Mouse (Mus musculus) layer of hippocampus, postnatal 14 days (tissue): ENCODE measurements around the gene Ttll4. TPM values are rescaled to one million over a fixed set of nuclear protein-coding genes. Genes with fewer than 3 reads are reported as not detected.

Experiments
- DNase-seq, 2 experiments: peaks; one replicate each; pipeline ENCODE4 v3.0.0; 2021 to 2022; ENCODE audit warnings: low spot score in 2 of 2, mixed read lengths in 1 of 2
- long read RNA-seq, 2 experiments: library from polyadenylated mRNA; stranded (forward); transcript quantifications; one replicate each; pipeline ENCODE4 v2.0.0; 2021
- total RNA-seq, 2 experiments: library from RNA; stranded (reverse); gene quantifications; 2 replicates each; pipeline ENCODE4 v1.2.3; 2021

The Ttll4 gene
- 10 to 100 TPM; 23.3 to 23.8 TPM for total RNA-seq
- long read RNA-seq, experiment 1, partial matches to known transcripts = 2 of 5 reads
- long read RNA-seq, experiment 1, other reads (novel, unspliced or antisense) = 3 of 5 reads
- long read RNA-seq, experiment 2, partial matches to known transcripts = 0 of 4 reads
- long read RNA-seq, experiment 2, other reads (novel, unspliced or antisense) = 4 of 4 reads

DNA sequence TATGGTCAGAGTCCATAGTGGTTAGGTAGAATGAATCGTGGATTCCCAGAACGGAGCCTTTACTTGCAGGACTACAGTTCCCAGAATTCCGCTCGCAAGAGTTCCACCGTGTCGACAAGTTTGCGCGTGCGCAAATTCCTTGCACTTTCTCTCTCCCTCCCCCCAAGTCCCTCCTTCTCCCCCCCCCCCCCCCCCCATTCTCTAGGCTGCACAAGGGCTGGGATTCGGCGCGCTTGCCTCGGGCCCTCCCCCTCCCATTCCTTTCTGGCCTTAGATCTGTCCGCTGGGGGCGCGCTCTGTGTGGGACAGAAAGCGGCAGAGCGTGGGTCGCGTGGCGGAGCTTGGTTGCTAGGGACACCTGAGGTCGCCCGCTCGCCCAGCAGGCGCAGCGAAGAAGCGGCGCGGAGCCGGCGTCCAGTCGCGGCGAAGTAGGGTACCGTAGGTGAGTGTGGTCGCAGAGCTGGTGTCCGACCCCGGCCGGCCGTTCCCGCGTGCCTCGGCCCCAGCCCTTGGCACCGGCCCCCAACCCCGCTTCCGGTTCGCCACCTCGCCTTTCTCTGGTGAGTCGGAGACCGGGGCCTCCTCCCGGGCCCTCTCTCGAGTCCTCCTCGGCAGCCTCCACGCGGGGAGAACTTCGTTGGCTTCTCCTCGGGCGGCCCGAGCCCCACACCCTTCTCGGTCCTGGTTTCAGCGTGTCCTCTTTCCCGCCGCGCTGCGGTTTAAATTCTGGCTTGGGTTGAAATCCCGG is at the start of gene Ttll4:
Gene Ttll4, plus strand, starts transcription at position 298 of the 748 bp plus-strand sequence.
- peak; percentile 87 to 95 for DNase-seq

DNA sequence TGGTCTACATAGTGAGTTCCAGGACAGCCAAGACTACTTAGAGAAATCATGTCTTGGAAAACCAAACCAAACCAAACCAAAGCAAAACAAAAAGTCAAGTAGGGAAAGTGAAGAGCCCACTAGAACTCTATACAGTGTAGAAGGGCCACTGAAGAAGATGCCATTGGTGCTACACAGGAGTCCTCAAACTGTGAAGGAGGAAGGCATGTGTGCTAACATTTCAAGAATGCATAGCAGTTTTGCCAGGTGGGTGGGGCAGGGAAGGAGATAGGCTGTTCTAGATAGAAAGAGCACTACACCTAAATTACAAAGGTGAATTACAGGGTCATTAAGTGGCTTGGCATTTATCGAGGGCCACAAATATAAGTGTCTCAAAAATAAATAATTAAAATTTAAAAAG is 37.4 kb upstream of the Ttll4 start:
- DNase-seq = no peak

DNA sequence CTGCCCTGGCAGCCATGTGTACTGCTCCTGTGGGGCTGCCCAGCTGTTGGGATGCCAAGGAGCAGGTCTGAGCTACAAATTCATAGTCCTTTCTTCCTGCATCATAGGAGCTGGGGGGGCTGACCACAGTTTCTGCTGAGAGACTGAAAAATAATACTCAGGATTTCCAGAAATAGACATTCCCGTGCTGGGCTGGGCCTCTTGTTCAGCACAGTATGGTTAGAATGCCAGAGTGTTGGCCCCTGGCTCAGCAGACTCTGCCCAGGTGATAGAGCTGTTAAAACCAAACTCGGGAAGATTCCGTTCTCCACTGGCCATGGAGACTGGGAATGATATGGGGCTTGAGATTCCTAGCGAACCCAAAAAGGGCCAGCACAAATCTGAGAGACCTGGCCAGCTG is 35.5 kb upstream of the Ttll4 start:
- DNase-seq = no peak

DNA sequence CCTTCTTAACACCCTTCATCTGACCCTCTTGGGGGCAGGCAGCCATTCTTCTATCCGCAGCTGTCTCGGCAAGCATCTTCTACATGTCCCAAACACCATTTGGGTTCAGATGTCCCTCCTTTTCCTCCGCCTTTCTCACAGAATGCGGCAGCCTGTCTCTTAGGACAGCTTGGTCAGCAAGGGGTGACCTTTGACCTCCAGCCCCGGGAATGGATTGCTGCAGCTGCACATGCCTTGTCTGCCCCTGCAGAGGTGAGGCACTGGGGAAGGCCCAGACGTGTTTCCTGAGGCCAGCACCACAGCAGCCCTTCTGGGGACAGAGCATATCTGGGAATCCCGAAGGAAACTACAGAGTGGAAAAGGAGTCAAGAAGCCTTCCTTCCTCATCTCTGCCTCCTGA is 33.5 kb upstream of the Ttll4 start:
- no peak for DNase-seq

DNA sequence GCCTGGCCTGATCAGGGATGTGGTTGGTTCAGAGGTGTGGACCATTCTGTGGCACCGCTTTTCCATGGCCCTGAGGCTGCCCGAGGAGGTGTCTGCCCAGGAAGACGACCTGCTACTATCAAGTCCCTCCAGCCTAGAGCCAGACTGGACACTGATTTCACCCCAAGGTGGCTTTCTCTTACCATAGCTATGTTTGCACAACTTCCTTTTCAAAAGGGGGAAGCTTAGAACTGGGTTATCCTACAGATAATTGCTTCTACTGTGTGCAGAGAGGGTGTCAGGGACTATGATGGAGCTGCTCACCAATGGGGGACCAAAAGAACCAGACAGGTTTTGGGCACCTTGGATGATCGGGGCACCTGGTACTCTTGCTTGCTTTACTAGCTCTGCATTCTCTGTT is 28.8 kb upstream of the Ttll4 start:
- no peak for DNase-seq

- DNase-seq = no peak
Observed at GRCm38 (mm10) chr1:74643524-74643923, 18.0 kb upstream of the Ttll4 start.

- no peak for DNase-seq
Observed at GRCm38 (mm10) chr1:74643926-74644325, 17.6 kb upstream of the Ttll4 start.

GRCm38 (mm10) chr1:74662253-74662865 is 814 bp downstream of the Ttll4 start:
- DNase-seq = no peak

DNA sequence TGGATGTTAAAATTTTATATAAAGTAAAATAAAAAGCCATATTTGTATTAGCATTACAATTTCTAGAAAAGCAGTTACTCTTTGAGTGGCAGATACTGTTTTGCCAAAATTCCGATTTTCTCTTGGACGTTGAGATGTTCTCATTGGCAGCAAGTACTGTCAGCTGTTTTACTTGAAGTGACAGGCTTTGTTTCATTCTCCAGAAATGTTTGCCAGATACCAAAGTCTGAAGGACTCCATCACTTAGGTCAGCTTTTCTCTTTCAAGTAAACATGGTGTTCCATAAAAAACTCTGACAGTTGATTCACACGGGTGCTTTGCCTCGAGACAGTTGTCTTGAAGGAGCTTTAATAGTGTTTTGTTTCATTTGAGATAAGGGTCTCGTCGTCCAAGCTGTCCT is 3.6 kb downstream of the Ttll4 start:
- DNase-seq = peak in 1 of 2 experiments; percentile 26

GRCm38 (mm10) chr1:74668371-74668770 is 6.8 kb downstream of the Ttll4 start:
- no peak for DNase-seq

- no peak for DNase-seq
Observed at GRCm38 (mm10) chr1:74672731-74673130, 11.2 kb downstream of the Ttll4 start.

- no peak for DNase-seq
Observed at GRCm38 (mm10) chr1:74676863-74677262, 15.3 kb downstream of the Ttll4 start.

DNA sequence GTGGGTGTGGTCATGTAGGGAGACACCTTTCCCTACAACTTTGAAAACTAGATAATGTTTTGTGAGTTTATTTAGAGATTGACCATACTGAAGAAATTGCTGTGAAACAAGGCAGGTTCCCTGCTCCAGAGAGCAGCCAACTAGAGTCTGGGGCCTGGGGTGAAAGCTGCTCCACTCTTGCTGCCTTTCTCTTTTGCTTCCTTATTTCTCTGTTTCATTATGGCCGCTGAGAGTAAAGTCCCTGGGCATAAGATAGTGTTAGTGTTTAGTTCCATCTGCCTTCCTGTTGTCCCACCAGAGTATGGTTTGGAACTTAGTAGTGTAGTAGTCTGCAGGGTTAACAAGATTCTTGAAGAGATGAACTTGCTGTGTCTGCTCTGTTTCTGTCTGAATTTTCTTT is 16.3 kb downstream of the Ttll4 start:
- DNase-seq = no peak

- no peak for DNase-seq
Observed at GRCm38 (mm10) chr1:74687131-74687530, 25.6 kb downstream of the Ttll4 start.

DNA sequence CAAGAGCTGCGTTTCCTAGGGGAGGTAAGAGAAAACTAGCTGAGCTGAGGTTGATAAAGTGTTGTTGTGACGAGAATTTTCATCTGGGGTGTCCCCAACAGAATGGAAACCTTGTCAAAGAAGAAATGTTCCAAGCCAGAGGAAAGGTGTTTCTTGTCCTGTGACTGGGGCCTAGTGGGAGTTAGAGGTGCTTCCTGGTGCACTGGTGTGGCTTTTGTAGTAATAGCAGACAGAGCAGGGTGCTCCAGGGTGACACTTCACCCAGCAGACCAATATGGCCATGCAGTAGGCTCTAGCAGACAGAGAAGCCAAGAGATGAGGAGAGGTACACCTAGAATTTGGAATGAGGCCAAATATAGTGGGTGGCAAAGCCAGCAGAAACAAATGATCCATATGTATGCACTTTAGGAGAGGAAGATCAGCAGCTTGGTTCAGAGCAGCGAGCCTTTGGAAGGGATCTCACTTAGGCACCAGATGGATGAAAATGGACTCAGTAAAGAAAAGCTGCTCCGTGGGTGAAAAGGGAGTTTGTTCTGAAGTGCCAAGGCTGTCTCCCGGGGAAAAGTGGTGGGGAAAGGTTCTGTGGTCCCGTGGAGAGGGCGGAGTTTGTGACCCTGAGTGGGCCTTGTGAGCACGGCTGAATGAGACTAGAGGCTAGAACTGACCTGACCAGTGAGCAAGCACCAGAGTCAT is 32.5 kb downstream of the Ttll4 start:
- DNase-seq = no peak

DNA sequence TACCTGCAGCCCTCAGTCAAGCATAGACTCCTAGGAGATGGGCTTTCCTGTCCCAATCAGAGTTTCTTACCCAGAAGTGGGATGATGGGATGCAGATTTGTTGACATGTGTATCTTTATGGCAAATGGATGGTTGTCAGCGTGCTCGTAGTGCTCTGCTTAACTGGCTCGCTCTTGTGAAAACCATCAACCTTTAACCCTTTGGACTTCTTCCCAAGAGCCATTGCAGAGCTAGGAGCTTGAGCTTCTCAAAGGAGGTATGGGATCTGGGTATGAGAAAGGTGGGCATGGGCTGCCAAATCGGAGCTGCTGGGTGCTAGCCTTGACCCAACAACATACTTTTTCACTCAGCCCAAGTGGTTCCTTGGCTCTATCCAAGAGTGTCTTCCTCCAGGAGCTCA is 34.3 kb downstream of the Ttll4 start:
- DNase-seq = no peak

DNA sequence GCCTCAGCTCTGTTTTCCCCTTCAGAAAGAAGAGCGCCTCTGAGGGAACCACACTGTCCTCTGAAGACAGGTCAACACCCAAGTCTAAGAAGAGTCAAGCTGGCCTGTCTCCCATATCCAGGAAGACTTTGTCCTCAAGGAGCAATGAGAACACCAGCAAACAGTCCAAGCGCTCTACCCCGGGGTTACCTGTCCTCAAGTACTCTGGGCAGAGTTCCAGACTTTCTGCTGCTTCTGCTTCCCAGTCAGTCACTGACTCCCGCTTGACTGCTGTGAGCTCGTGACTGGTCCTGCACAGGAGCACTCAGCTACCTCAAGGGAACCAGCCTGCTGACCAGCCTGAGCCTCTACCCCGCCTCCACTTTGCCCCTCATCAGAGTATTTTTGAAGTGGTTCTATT is 35.9 kb downstream of the Ttll4 start:
- no peak for DNase-seq

- DNase-seq = no peak
Observed at GRCm38 (mm10) chr1:74698353-74698752, 36.8 kb downstream of the Ttll4 start.

- DNase-seq = no peak
Observed at GRCm38 (mm10) chr1:74698791-74699190, 37.2 kb downstream of the Ttll4 start.

GRCm38 (mm10) chr1:74702142-74702553 is 40.6 kb downstream of the Ttll4 start:
- DNase-seq = no peak

GRCm38 (mm10) chr1:74704156-74704555 is 42.6 kb downstream of the Ttll4 start:
- peak in 1 of 2 experiments; percentile 7 for DNase-seq

DNA sequence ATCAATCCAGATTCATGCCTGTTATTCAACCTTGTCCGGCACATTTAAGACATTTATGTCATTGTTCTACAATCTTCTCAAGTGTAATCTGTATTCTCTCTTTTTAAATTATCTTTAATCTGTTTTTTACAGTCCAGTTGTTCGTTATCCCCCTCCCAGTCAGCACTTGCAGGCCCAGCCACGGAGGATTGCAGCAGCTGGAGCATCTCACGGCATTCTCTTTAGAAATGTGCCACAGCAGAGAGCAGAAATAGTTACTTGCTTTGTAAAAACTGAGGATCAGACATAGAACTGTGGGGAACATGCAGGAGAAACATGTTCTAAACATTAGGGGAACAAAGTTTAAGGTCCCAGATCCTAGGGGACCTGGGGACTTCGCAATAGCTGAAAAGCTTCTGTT is 43.5 kb downstream of the Ttll4 start:
- DNase-seq = no peak
